9 mouse cellular contexts compared by ENCODE assay signal in genomic region chr14:20093493-20093892, GRCm38 (mm10). TPM values are rescaled to one million over a fixed set of nuclear protein-coding genes. Genes with fewer than 3 reads are reported as not detected.
A peak's percentile ranks its signal among the peaks of the same experiment; 100 is the strongest.
DNase-seq lines count a peak whose midpoint lies in the region; ATAC-seq and TF ChIP-seq lines count a peak whose summit lies in the region.
"Had no signal": no experiment of that assay in that cellular context is flagged by ENCODE, and none has a peak within 500 bp of the region (broad histone marks: within the 10 kb centered on the region; RNA-seq: fewer than 3 reads in every experiment).

No protein-coding gene starts in this region.

- no peak overlapping the region for H3K4me3 ChIP-seq in lung, postnatal 0 days (ENCODE audit: low read depth, low read length)
- H3K4me3 ChIP-seq in embryonic facial prominence, embryonic 11.5 days (ENCODE audit: low read depth, low read length) = no peak overlapping the region
- H3K4me3 ChIP-seq: midbrain, embryonic 12.5 days had no signal

- DNase-seq in adrenal gland, adult (ENCODE audit: inconsistent age in 2 of 2, low spot score in 1 of 2) = peak; percentile 33 to 79
- DNase-seq in adrenal gland, postnatal 4 days (ENCODE audit: low spot score in 2 of 2) = no peak
- peak; percentile 79 for DNase-seq in lung, postnatal 0 days (ENCODE audit: low spot score)
- no peak for DNase-seq in lung, adult 18-20 months
- peak; percentile 85 for DNase-seq in embryonic facial prominence, embryonic 11.5 days (ENCODE audit: low spot score)
- DNase-seq in ovary, postnatal 36 days (ENCODE audit: low spot score) = peak; percentile 48
- DNase-seq in cerebellum, postnatal 14 days = no peak

- TF ChIP-seq CTCF in lung, postnatal 0 days (IDR thresholded peaks at IDR 0.05) = no peak

- H3K9ac ChIP-seq in lung, postnatal 0 days (replicated peaks; ENCODE audit: low read depth) = no peak overlapping the region
- H3K9ac ChIP-seq in embryonic facial prominence, embryonic 11.5 days (replicated peaks; ENCODE audit: low read length) = no peak overlapping the region
- H3K9ac ChIP-seq: midbrain, embryonic 12.5 days had no signal

- no peak overlapping the region for H3K4me2 ChIP-seq in lung, postnatal 0 days (replicated peaks; ENCODE audit: low read depth, low read length)
- H3K4me2 ChIP-seq in embryonic facial prominence, embryonic 11.5 days (ENCODE audit: low read depth, low read length) = no peak overlapping the region
- H3K4me2 ChIP-seq: midbrain, embryonic 12.5 days had no signal

- H3K36me3 ChIP-seq in lung, postnatal 0 days (ENCODE audit: insufficient read depth, low read length) = no peaks in the 10 kb centered on the region
- H3K36me3 ChIP-seq in embryonic facial prominence, embryonic 11.5 days (replicated peaks; ENCODE audit: control insufficient read depth, insufficient read depth, low read depth, low read length) = no peaks in the 10 kb centered on the region
- H3K36me3 ChIP-seq: midbrain, embryonic 12.5 days had no signal

- no peak for TF ChIP-seq EP300 in lung, postnatal 0 days (IDR thresholded peaks at IDR 0.05)

- no peak; the same call in 1 of the 2 replicates for ATAC-seq in lung, postnatal 0 days
- ATAC-seq in embryonic facial prominence, embryonic 11.5 days (replicated peaks; ENCODE audit: insufficient number of reproducible peaks, low FRiP score, low TSS enrichment, low read depth) = no peak
- ATAC-seq in frontal cortex, adult (ENCODE audit: low TSS enrichment) = no peak

- no peak overlapping the region for H3K27ac ChIP-seq in lung, postnatal 0 days (ENCODE audit: low read length)
- no peak overlapping the region for H3K27ac ChIP-seq in embryonic facial prominence, embryonic 11.5 days (replicated peaks; ENCODE audit: low read depth, low read length)
- H3K27ac ChIP-seq: midbrain, embryonic 12.5 days had no signal

- 17% methylated on average over 7 of the region's 7 CpGs for WGBS in lung, postnatal 0 days
- 18% methylated on average over 7 of the region's 7 CpGs for WGBS in embryonic facial prominence, embryonic 11.5 days

- H3K9me3 ChIP-seq in lung, postnatal 0 days (ENCODE audit: low read length) = no peaks in the 10 kb centered on the region
- no peaks in the 10 kb centered on the region for H3K9me3 ChIP-seq in embryonic facial prominence, embryonic 11.5 days (replicated peaks; ENCODE audit: control insufficient read depth, low read length)
- H3K9me3 ChIP-seq: midbrain, embryonic 12.5 days had no signal

- H3K4me1 ChIP-seq in lung, postnatal 0 days (ENCODE audit: insufficient read depth, low read depth, low read length) = no peaks in the 10 kb centered on the region
- no peaks in the 10 kb centered on the region for H3K4me1 ChIP-seq in embryonic facial prominence, embryonic 11.5 days (ENCODE audit: control insufficient read depth, insufficient read depth, low read length)
- H3K4me1 ChIP-seq: midbrain, embryonic 12.5 days had no signal

- H3K27me3 ChIP-seq in lung, postnatal 0 days (replicated peaks; ENCODE audit: insufficient read depth, low read length) = no peaks in the 10 kb centered on the region
- H3K27me3 ChIP-seq in embryonic facial prominence, embryonic 11.5 days (ENCODE audit: control insufficient read depth, insufficient read depth, low read length) = no peaks in the 10 kb centered on the region
- H3K27me3 ChIP-seq: midbrain, embryonic 12.5 days had no signal

RNA-seq across cellular contexts. Expression of gene Saysd1, which starts 44.8 kb away (rescaled TPM):
- total RNA-seq in adrenal gland, postnatal 4 days (2021) = 1 to 10 TPM; 6.9 to 7.4 TPM
- 18.6 and 18.9 TPM in 2 replicates for polyA plus RNA-seq in lung, postnatal 0 days (2015; fragmentation: Nextera tagmentation; extraction: Ambion mirVana)
- polyA plus RNA-seq in embryonic facial prominence, embryonic 11.5 days (2014; fragmentation: Nextera tagmentation; extraction: Ambion mirVana) = 10.1 and 12.0 TPM in 2 replicates

Comparison
In these comparisons a context has a peak if more than half of its experiments do, and no peak if none do; other contexts are left out.
1. DNase-seq: peak in adrenal gland, adult (2 of 2), lung, postnatal 0 days (single experiment), embryonic facial prominence, embryonic 11.5 days (single experiment) and ovary, postnatal 36 days (single experiment); none in adrenal gland, postnatal 4 days (0 of 2), lung, adult 18-20 months (0 of 2) and cerebellum, postnatal 14 days (0 of 2).